Mouse (Mus musculus) neural tube, embryonic 13.5 days (tissue): ENCODE data around the gene Trappc10. TPM values are rescaled to one million over a fixed set of nuclear protein-coding genes. Genes with fewer than 3 reads are reported as not detected.

Experiments used
- ATAC-seq: fragments of 200-750 bp; cut with Nextera tagmentation; 2 replicates; pipeline ENCODE4 v1.8.0; 2017; ENCODE audit warnings: low read depth, mild to moderate bottlenecking, moderate TSS enrichment, moderate library complexity
- H3K27ac ChIP-seq: fragments of 300-500 bp; sonication (generic); replicated peaks from 2 replicates; pipeline ENCODE4 v1.5.1; 2015; ENCODE audit warnings: moderate library complexity, mild to moderate bottlenecking, inconsistent platforms
- H3K27me3 ChIP-seq: fragments of 300-500 bp; sonication (generic); 2 replicates; pipeline ENCODE4 v1.6.1; 2015; ENCODE audit warnings: mild to moderate bottlenecking, inconsistent platforms
- H3K36me3 ChIP-seq: fragments of 300-500 bp; sonication (generic); 2 replicates; pipeline ENCODE4 v1.6.1; 2015; ENCODE audit warnings: mild to moderate bottlenecking, inconsistent platforms
- H3K4me1 ChIP-seq: fragments of 300-500 bp; sonication (generic); replicated peaks from 2 replicates; pipeline ENCODE4 v1.6.1; 2015; ENCODE audit warnings: inconsistent platforms
- H3K4me2 ChIP-seq: fragments of 300-500 bp; sonication (generic); 2 replicates; pipeline ENCODE4 v1.6.1; 2015; ENCODE audit warnings: inconsistent platforms, mild to moderate bottlenecking, moderate library complexity
- H3K4me3 ChIP-seq: fragments of 300-500 bp; sonication (generic); 2 replicates; pipeline ENCODE4 v1.5.1; 2015; ENCODE audit warnings: mild to moderate bottlenecking, inconsistent platforms
- H3K9ac ChIP-seq: fragments of 300-500 bp; sonication (generic); 2 replicates; pipeline ENCODE4 v1.6.1; 2015; ENCODE audit warnings: moderate library complexity, mild to moderate bottlenecking, inconsistent platforms
- H3K9me3 ChIP-seq: fragments of 300-500 bp; sonication (generic); 2 replicates; pipeline ENCODE4 v1.6.1; 2016; ENCODE audit warnings: inconsistent platforms
- WGBS: fragments of 180-500 bp; shearing (Covaris S2); methylation state at CpG from one replicate; pipeline ENCODE4 v1.1.7; 2015; 5-methylcytosine and 5-hydroxymethylcytosine counted together
- polyA plus RNA-seq: library from polyadenylated mRNA; unstranded; fragments of >200 nt; fragmentation: Nextera tagmentation; extraction: Ambion mirVana; gene quantifications from 2 replicates; pipeline ENCODE4 v1.2.1, GENCODE M21; 2015

The Trappc10 gene
- polyA plus RNA-seq, 1 experiment from 2014 or later: 26.0 TPM

DNA sequence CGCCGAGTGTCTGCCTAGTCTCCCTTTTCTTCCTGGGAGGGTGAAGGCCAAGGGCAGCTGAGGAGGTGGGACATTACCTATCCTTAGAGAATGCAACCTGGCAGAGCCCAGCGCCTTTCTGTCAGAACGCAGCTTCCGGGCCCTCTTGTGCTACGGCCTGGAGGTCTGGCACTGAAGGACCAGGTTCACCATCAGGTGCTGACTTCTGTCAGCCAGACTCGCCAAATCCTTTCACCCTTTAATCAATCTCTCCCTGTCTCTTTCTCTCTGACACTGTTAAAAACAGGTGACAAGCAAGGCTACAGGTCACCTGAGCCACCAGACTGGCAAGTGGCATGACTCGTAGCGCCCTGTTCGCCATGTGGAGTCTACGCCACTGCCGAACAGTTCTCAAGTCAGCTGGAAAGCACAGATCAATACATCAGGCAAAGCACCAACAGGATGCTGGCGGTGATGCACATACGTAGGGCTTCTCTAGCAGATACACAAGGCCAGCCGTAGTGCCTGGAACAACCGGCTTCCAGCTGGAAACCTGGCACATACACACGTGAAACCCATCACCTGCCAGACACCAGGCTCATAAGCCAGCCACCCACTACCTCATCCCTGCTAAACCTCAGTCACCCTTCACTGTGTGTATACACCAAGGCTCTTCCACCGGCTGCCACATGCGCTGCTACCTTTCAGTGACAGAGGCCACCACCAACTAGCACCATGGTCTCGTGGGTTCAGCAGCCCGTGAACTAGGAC, 79.0 kb downstream of the Trappc10 start:
- Histone ChIP-seq H3K4me3 (no peak overlapping the region), H3K27ac (no peak overlapping the region), H3K27me3 (no peaks in the 10 kb centered on the region), H3K9me3 (no peaks in the 10 kb centered on the region), H3K9ac (no peak overlapping the region), H3K4me2 (no peak overlapping the region), H3K36me3 (peaks cover 71% of the 10 kb centered on the region), H3K4me1 (peaks cover 28% of the 10 kb centered on the region)
- 93% methylated on average over 21 of the region's 21 CpGs for WGBS
- ATAC-seq: no peak

DNA sequence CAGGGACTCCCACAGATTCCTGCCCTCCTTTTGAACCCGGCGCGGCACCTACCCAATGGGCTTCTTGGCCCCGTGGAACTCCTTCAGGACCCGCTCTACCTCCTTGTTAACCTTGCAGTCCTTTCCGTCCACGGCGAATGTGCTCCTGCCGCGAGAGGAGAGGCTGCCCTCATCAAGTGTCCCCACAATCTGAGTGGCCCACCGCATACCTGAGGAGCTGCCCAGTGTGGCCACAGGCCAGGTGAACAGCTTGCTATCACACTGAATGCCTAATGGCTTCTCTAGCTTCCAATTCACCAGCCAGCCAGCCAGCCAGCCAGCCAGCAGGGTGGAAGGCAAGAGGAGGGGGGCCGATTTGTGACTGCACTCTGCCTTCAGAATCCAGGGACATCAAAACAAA, 79.7 kb downstream of the Trappc10 start:
- Histone ChIP-seq H3K4me2 (no peak overlapping the region), H3K27ac (no peak overlapping the region), H3K9ac (no peak overlapping the region), H3K27me3 (no peaks in the 10 kb centered on the region), H3K36me3 (peaks cover 72% of the 10 kb centered on the region), H3K4me3 (no peak overlapping the region), H3K9me3 (no peaks in the 10 kb centered on the region), H3K4me1 (peaks cover 24% of the 10 kb centered on the region)
- 94% methylated on average over 12 of the region's 12 CpGs for WGBS
- ATAC-seq: no peak

DNA sequence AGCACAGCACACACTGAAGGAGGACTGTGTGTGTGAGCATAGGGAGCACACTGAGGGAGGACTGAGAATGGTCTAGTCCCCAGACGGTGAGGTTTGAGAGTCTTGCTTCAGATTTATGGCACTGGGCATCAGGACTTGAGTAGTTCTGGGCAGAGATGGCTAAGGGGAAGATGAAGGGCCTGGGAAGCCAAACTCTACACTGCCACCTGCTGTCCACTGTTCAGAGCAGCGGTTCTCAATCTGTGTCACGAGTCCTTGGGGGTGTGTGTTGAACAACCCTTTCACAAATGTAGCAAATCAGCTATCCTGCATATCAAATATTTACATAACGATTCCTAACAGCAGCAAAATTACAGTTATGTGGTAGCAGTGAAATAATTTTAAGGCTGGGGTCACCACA, 80.5 kb downstream of the Trappc10 start:
- Histone ChIP-seq H3K27me3 (no peaks in the 10 kb centered on the region), H3K36me3 (peaks cover 72% of the 10 kb centered on the region)

DNA sequence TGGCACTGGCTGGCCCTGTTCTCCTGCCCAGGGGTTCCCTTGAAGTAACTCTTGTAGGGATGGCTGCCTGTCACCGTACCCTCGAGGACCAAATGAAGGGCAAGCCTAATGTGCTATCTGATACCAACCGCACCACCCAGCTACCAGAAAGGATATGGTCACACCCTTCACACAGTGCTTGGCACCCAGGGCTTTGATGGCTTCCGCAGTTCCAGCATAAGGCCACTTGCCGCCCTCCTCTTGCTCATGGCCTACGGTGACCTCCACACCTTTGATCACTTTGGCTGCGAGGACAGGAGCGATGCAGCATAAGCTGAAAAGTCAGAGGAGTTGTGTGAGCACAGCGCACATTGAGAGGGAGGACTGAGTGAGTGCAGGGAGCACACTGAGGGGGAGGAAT, 81.2 kb downstream of the Trappc10 start:
- no peak for ATAC-seq
- Histone ChIP-seq H3K27ac (no peak overlapping the region), H3K9me3 (no peaks in the 10 kb centered on the region), H3K9ac (no peak overlapping the region), H3K4me3 (no peak overlapping the region), H3K36me3 (peaks cover 72% of the 10 kb centered on the region), H3K27me3 (no peaks in the 10 kb centered on the region), H3K4me2 (no peak overlapping the region), H3K4me1 (peaks cover 21% of the 10 kb centered on the region)
- WGBS: 90% methylated on average over 9 of the region's 9 CpGs

More for the DNA sequence above, 80.5 kb downstream of the Trappc10 start:
- H3K4me3 ChIP-seq: no peak overlapping the region
- peaks cover 28% of the 10 kb centered on the region for H3K4me1 ChIP-seq
- H3K9ac ChIP-seq: no peak overlapping the region
- no peaks in the 10 kb centered on the region for H3K9me3 ChIP-seq
- no peak overlapping the region for H3K4me2 ChIP-seq
- no peak overlapping the region for H3K27ac ChIP-seq
- no peak for ATAC-seq
- WGBS: 22% methylated on average over 4 of the region's 4 CpGs

DNA sequence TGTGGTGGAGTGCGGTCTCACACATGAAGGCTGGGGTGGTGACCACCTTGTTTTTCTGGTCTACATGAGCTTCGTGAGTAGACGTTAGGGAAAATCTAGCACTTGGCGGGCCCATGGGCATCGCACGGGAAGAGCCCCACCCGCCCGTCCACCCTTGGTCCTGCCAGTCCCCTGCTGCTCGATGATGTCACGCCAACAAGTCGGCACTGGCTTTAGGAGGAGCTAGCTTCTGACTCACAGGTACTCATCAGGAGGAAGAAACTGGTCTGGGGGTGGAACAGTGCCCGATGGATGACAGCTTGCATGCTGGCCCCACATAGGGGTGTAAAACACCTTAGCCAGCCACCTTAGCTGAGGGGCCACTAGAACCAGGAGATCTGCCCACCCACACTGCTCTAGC, 81.8 kb downstream of the Trappc10 start:
- Histone ChIP-seq H3K4me1 (peaks cover 15% of the 10 kb centered on the region), H3K4me3 (no peak overlapping the region), H3K9me3 (no peaks in the 10 kb centered on the region), H3K9ac (no peak overlapping the region), H3K4me2 (no peak overlapping the region), H3K36me3 (peaks cover 71% of the 10 kb centered on the region), H3K27me3 (no peaks in the 10 kb centered on the region), H3K27ac (no peak overlapping the region)
- ATAC-seq: no peak
- 93% methylated on average over 12 of the region's 12 CpGs for WGBS

DNA sequence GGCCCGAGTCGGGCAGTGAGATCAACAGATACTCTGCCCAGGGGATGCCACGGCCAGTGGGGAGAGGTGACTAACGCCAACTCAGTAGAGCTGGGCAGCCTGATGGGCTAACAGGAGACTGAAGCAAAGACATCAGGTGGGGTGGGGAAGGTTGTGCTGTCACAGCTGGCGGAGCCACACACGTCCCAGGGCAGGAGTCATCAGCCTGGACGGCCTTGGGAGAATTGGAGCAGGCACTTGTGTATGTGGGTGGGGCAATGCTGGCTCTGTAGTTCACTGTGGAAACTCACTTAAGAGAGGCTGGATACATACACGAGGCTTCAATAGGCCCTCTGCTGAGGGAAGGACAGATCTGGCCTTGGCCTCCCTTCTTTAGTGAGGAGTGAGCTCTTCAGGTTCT, 83.3 kb downstream of the Trappc10 start:
- no peak overlapping the region for H3K4me3 ChIP-seq
- H3K27ac ChIP-seq: no peak overlapping the region
- H3K9me3 ChIP-seq: no peaks in the 10 kb centered on the region
- H3K4me2 ChIP-seq: no peak overlapping the region
- ATAC-seq: no peak
- peaks cover 9% of the 10 kb centered on the region for H3K4me1 ChIP-seq
- no peak overlapping the region for H3K9ac ChIP-seq
- 84% methylated on average over 8 of the region's 8 CpGs for WGBS
- H3K36me3 ChIP-seq: peaks cover 55% of the 10 kb centered on the region
- H3K27me3 ChIP-seq: no peaks in the 10 kb centered on the region

DNA sequence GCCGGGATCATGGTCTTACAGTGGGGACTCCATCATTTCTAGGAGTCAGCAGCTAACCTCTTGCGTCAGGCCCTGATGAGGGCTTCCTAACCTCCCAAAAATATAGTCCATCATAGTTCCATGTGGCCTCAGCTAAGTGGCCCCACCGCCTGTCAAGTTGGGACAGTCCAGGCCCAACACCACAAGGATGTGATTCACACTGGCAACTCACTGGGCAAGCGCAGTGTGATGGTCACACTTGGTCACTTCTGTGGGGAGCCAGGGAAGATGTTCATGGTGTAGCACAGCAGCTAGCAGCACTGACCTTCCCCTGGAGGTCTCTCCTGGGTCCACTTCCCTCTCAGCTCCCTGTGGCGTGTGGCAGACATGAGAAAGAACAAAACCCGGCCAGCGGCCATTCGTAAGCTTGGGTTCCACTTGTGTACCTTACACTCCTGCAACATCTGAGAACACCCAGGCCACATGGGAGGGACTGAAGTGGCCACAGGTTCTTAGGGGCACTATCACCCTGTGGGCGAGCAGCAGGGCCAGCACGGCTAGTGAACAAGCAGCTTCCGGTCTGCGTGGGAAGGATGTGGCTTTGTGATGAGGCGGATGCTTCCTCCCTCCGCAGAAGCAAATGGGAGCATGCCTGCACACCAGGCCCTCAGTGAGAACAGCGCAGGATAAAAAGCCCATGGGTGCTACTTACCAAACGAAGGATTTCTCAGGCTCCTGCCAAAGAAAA, 83.9 kb downstream of the Trappc10 start:
- H3K27me3 ChIP-seq: no peaks in the 10 kb centered on the region
- no peaks in the 10 kb centered on the region for H3K9me3 ChIP-seq
- H3K36me3 ChIP-seq: peaks cover 49% of the 10 kb centered on the region
- H3K4me2 ChIP-seq: no peak overlapping the region
- H3K27ac ChIP-seq: no peak overlapping the region
- H3K9ac ChIP-seq: no peak overlapping the region
- WGBS: 87% methylated on average over 16 of the region's 16 CpGs
- peaks cover 9% of the 10 kb centered on the region for H3K4me1 ChIP-seq
- ATAC-seq: peak; percentile 8; the same call in 1 of the 2 replicates
- no peak overlapping the region for H3K4me3 ChIP-seq

DNA sequence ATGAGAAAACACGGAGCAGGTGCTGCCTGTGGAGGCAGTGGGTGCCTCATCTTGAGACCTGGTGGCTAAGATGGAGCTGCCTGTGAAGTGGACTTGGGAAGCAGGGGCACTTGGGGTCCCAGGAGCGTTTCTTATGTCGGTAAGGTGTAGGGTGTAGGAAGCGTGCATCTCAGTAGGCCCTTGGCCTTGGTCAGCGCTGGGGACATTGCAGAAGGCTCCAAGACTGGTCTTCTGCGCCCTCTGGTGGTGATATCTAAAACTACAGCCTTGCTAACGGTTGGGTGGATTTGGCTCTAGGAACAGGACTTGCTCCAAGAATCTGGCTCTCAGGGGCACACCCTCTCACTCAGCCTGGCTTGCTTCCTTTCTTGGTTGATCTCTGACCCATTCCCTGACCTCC, 84.5 kb downstream of the Trappc10 start:
- Histone ChIP-seq H3K4me1 (peaks cover 9% of the 10 kb centered on the region), H3K27me3 (no peaks in the 10 kb centered on the region), H3K4me2 (peak overlapping the region; percentile 44), H3K27ac (no peak overlapping the region), H3K36me3 (peaks cover 44% of the 10 kb centered on the region), H3K4me3 (no peak overlapping the region), H3K9me3 (no peaks in the 10 kb centered on the region), H3K9ac (peak overlapping the region; percentile 49; the same call in 1 of the 2 replicates)
- WGBS: 3% methylated on average over 7 of the region's 7 CpGs
- peak; percentile 80 for ATAC-seq

DNA sequence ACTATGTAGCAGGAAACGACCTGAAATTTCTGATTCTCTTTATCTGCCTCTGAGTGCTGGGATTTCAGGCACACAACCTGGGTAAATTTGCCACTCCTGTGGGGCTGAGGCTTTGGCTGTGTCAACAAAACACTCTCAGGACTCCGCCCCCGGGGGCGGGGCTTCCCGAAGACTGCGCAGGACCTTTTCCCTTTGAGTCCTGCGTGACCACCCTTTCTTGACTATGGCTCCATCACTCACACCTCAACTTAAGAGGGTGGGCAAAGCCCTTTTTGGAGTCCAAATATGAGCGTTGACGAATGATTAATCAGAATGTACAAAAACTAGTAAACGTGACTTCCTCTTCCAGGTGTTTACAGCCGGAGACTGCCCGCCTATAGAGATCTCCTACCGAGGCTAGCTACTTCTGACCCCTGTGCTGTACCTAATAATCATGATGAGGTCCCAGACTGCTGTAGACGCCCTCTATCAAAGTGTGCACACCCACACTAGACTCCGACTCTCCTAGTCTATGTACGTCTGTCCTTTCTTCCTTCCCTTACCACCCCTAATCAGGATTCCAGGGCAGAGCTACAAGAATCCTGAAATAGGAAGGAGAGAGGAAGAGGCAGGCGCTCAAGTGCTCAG, 85.1 kb downstream of the Trappc10 start:
- ATAC-seq: peak; percentile 33; the same call in 1 of the 2 replicates
- Histone ChIP-seq H3K4me1 (peaks cover 9% of the 10 kb centered on the region), H3K4me2 (peak overlapping the region; percentile 44), H3K9ac (peak overlapping the region; percentile 49), H3K4me3 (no peak overlapping the region), H3K27ac (no peak overlapping the region), H3K9me3 (no peaks in the 10 kb centered on the region), H3K27me3 (no peaks in the 10 kb centered on the region), H3K36me3 (peaks cover 38% of the 10 kb centered on the region)
- 13% methylated on average over 17 of the region's 17 CpGs for WGBS

DNA sequence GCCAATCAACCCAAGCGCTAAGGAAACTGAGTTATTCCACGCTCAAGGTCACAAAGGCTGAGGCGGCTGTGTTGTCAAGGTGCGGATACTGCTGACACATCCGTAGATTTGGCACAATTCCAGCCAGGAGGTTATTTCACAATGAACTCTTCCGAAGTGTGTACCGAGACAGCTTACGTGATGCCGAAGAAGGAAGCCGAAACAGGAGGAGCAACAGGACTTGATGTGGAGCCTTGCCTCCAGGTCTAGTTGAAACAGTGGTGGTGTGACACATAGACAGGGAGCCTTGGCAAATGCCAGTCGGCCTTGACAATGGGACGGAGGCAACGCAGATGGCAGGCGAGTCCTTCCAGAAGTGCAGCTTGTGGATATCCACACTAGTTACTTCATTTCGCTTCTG, 86.4 kb downstream of the Trappc10 start:
- H3K4me3 ChIP-seq: no peak overlapping the region
- H3K36me3 ChIP-seq: peaks cover 27% of the 10 kb centered on the region
- no peak for ATAC-seq
- no peak overlapping the region for H3K4me2 ChIP-seq
- H3K27ac ChIP-seq: no peak overlapping the region
- H3K27me3 ChIP-seq: no peaks in the 10 kb centered on the region
- no peak overlapping the region for H3K9ac ChIP-seq
- no peaks in the 10 kb centered on the region for H3K9me3 ChIP-seq
- 88% methylated on average over 15 of the region's 15 CpGs for WGBS
- peaks cover 9% of the 10 kb centered on the region for H3K4me1 ChIP-seq

DNA sequence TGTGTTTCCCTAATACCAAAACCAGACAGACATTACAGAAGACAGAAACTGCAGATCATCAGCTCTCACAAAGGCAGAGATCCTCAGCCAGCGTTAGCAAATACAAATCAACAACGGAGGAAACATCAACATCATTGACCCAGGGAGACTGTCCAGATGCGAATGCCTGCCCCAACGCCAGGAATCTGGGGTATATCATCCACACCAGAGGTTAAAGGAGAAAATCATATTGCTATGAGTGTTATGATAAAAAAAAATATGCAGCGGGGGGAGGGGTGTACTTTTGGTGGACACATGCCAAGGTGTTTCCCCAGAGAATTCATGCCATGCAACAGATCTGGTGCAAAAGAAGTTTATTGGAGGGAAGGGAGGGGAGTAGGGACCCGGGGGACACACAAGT, 87.5 kb downstream of the Trappc10 start:
- Histone ChIP-seq H3K27me3 (no peaks in the 10 kb centered on the region), H3K36me3 (peaks cover 16% of the 10 kb centered on the region; the same call in 1 of the 2 replicates), H3K4me2 (no peak overlapping the region), H3K4me1 (peaks cover 9% of the 10 kb centered on the region), H3K27ac (no peak overlapping the region), H3K4me3 (no peak overlapping the region), H3K9ac (no peak overlapping the region), H3K9me3 (no peaks in the 10 kb centered on the region)
- WGBS: 86% methylated on average over 6 of the region's 6 CpGs
- ATAC-seq: no peak
